Mouse (Mus musculus): Measurements from ENCODE around the gene Tnn.

The Tnn gene

GRCm38 (mm10) chr1:160080800-160081436, 72.5 kb downstream of the Tnn start:
- peak; percentile 54 for DNase-seq (ENCODE audit: low read depth)

GRCm38 (mm10) chr1:160078882-160079661, 74.3 kb downstream of the Tnn start:
- peak; percentile 38 for DNase-seq (ENCODE audit: low read depth)

GRCm38 (mm10) chr1:160064547-160065144, 88.7 kb downstream of the Tnn start:
- DNase-seq (ENCODE audit: low read depth), result no peak

- no peak for DNase-seq (ENCODE audit: low read depth)
These were observed 91.5 kb downstream of the Tnn start for GRCm38 (mm10) chr1:160061725-160062366.

- DNase-seq (ENCODE audit: low read depth), result no peak
These were observed 92.1 kb downstream of the Tnn start for GRCm38 (mm10) chr1:160061321-160061720.

GRCm38 (mm10) chr1:160060542-160060941, 92.8 kb downstream of the Tnn start:
- no peak for DNase-seq (ENCODE audit: low read depth)

GRCm38 (mm10) chr1:160059908-160060307, 93.5 kb downstream of the Tnn start:
- DNase-seq (ENCODE audit: low read depth), result no peak

- DNase-seq (ENCODE audit: low read depth), result no peak
These were observed 95.7 kb downstream of the Tnn start for GRCm38 (mm10) chr1:160057657-160058056.

- DNase-seq (ENCODE audit: low read depth), result no peak
These were observed 98.9 kb downstream of the Tnn start for GRCm38 (mm10) chr1:160054366-160055078.

GRCm38 (mm10) chr1:160053510-160054305, 99.7 kb downstream of the Tnn start:
- no peak for DNase-seq (ENCODE audit: low read depth)

GRCm38 (mm10) chr1:160052556-160053315, 100.6 kb downstream of the Tnn start:
- DNase-seq (ENCODE audit: low read depth), result no peak

GRCm38 (mm10) chr1:160050898-160051297, 102.5 kb downstream of the Tnn start:
- no peak for DNase-seq (ENCODE audit: low read depth)

GRCm38 (mm10) chr1:160049131-160049880, 104.1 kb downstream of the Tnn start:
- no peak for DNase-seq (ENCODE audit: low read depth)

- DNase-seq (ENCODE audit: low read depth), result no peak
These were observed 105.9 kb downstream of the Tnn start for GRCm38 (mm10) chr1:160047481-160047931.

GRCm38 (mm10) chr1:160046786-160047185, 106.6 kb downstream of the Tnn start:
- DNase-seq (ENCODE audit: low read depth), result no peak

- no peak for DNase-seq (ENCODE audit: low read depth)
These were observed 107.4 kb downstream of the Tnn start for GRCm38 (mm10) chr1:160045971-160046370.

- no peak for DNase-seq (ENCODE audit: low read depth)
These were observed 108.2 kb downstream of the Tnn start for GRCm38 (mm10) chr1:160045056-160045715.

- no peak for DNase-seq (ENCODE audit: low read depth)
These were observed 109.0 kb downstream of the Tnn start, which contains the start of gene 4930523C07Rik for GRCm38 (mm10) chr1:160044237-160045021. TSS of gene 4930523C07Rik (plus strand) at chr1:160044382.
